In the genomic region with DNA sequence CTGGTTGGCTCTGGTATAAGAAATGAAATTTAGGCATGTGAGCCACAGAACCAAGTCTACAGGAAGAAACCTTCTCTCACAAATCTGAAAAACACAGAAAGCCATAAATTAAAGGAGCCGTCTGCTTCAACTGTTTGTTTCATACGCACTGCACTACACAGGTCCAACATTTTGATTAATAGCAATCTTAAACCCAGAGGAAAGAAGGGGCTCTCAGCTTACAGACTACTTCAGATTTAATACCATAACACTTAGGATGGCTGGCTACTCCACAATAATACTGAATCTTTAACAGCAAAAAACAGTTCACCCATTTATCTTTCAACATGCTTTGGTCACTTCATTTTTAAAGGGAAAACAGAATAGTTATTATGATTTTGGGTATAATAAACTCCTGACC, we compare ENCODE assay signal across 18 mouse cellular contexts.
"Had no signal": no experiment of that assay in that cellular context is flagged by ENCODE, and none has a peak within 500 bp of the region (broad histone marks: within the 10 kb centered on the region; RNA-seq: fewer than 3 reads in every experiment).

No protein-coding gene starts in this region.

- H3K27ac ChIP-seq: limb, embryonic 15.5 days; liver, embryonic 12.5 days; neural tube, embryonic 13.5 days; stomach, embryonic 15.5 days had no signal

- DNase-seq: kidney, adult 11 months; kidney, postnatal 25 days; layer of hippocampus, adult 9-11 months; layer of hippocampus, postnatal 36 days; lung, embryonic 14.5 days; lung, postnatal 10 days; lung, postnatal 4 days; retina, postnatal 1 day; right cerebral cortex, postnatal 4 days; spleen, adult 18-20 months; thymus, adult 2 months; thymus, postnatal 36 days had no signal

- H3K9ac ChIP-seq: limb, embryonic 15.5 days; liver, embryonic 12.5 days; lung, embryonic 14.5 days; neural tube, embryonic 13.5 days; stomach, embryonic 15.5 days had no signal

- H3K4me1 ChIP-seq: neural tube, embryonic 13.5 days had no signal

- ATAC-seq: liver, embryonic 12.5 days; midbrain, embryonic 16.5 days had no signal

- H3K9me3 ChIP-seq: limb, embryonic 15.5 days; liver, embryonic 12.5 days; neural tube, embryonic 13.5 days; stomach, embryonic 15.5 days had no signal

- H3K27me3 ChIP-seq: limb, embryonic 15.5 days; liver, embryonic 12.5 days; neural tube, embryonic 13.5 days; stomach, embryonic 15.5 days had no signal

- H3K36me3 ChIP-seq: limb, embryonic 15.5 days; stomach, embryonic 15.5 days had no signal

- H3K4me3 ChIP-seq: limb, embryonic 15.5 days; liver, embryonic 12.5 days; neural tube, embryonic 13.5 days; stomach, embryonic 15.5 days had no signal

- H3K4me2 ChIP-seq: limb, embryonic 15.5 days; liver, embryonic 12.5 days; lung, embryonic 14.5 days; midbrain, embryonic 11.5 days; neural tube, embryonic 13.5 days; stomach, embryonic 15.5 days had no signal
